In genomic region chr5:137510573-137511390, GRCm38 (mm10) we compare ENCODE assay signal across 8 mouse cellular contexts. TPM values are rescaled to one million over a fixed set of nuclear protein-coding genes. Genes with fewer than 3 reads are reported as not detected.
DNase-seq lines count a peak whose midpoint lies in the region; ATAC-seq and TF ChIP-seq lines count a peak whose summit lies in the region.

No protein-coding gene starts in this region.

- peaks cover 33% of the 10 kb centered on the region for H3K36me3 ChIP-seq in limb, embryonic 10.5 days
- H3K36me3 ChIP-seq in neural tube, embryonic 11.5 days (ENCODE audit: control insufficient read depth, insufficient read depth, low read length) = no peaks in the 10 kb centered on the region

- H3K27ac ChIP-seq in limb, embryonic 10.5 days = peak overlapping the region; percentile 99
- peak overlapping the region; percentile 80 for H3K27ac ChIP-seq in neural tube, embryonic 11.5 days (ENCODE audit: low read depth, low read length)

- H3K4me1 ChIP-seq in limb, embryonic 10.5 days = peaks cover 38% of the 10 kb centered on the region
- H3K4me1 ChIP-seq in neural tube, embryonic 11.5 days (ENCODE audit: control insufficient read depth, insufficient read depth, low read length) = peaks cover 13% of the 10 kb centered on the region

- peak; percentile 23 for ATAC-seq in Patski
- peak; percentile 50 for ATAC-seq in erythroid progenitor cell, adult 5-6 weeks (replicated peaks; ENCODE audit: low FRiP score, poor library complexity, severe bottlenecking)
- ATAC-seq in neural tube, embryonic 11.5 days (ENCODE audit: insufficient read depth, low FRiP score, low TSS enrichment) = peak; percentile 51

- peak overlapping the region; percentile 99 for H3K9ac ChIP-seq in neural tube, embryonic 11.5 days (ENCODE audit: low read length)

- POLR2A ChIA-PET in Patski (lab: Charles Lee) = interaction anchor here (0.6 to 1.3 kb wide), 7 partner anchors 8 to 152 kb away, joined by 3 to 5 read pairs (median 4); no protein-coding TSS in a partner anchor

- no peaks in the 10 kb centered on the region for H3K9me3 ChIP-seq in limb, embryonic 10.5 days (replicated peaks)
- H3K9me3 ChIP-seq in neural tube, embryonic 11.5 days (ENCODE audit: control insufficient read depth, low read length) = no peaks in the 10 kb centered on the region

- TF ChIP-seq CTCF in Patski (IDR thresholded peaks at IDR 0.05) = no peak

- DNase-seq in layer of hippocampus, postnatal 10 days (ENCODE audit: low spot score in 2 of 2) = peak; percentile 40 to 47
- DNase-seq in layer of hippocampus, adult 9-10 months (ENCODE audit: low spot score) = no peak
- no peak for DNase-seq in Patski (ENCODE audit: low read depth, low spot score)
- DNase-seq in limb, embryonic 10.5 days (ENCODE audit: low spot score) = peak; percentile 56
- peak; percentile 50 for DNase-seq in neural tube, embryonic 11.5 days (ENCODE audit: low spot score)
- no peak for DNase-seq in ovary, postnatal 10 days (ENCODE audit: low spot score)
- no peak for DNase-seq in gastrocnemius, postnatal 4 days (ENCODE audit: low spot score in 2 of 2)

- in situ Hi-C loops in Patski (cut with MboI; ENCODE audit: low pct_unique_long_range_greater_than_20kb) = no loop called here

- no peaks in the 10 kb centered on the region for H3K27me3 ChIP-seq in Patski
- no peaks in the 10 kb centered on the region for H3K27me3 ChIP-seq in limb, embryonic 10.5 days (ENCODE audit: low read depth, poor library complexity, severe bottlenecking)
- no peaks in the 10 kb centered on the region for H3K27me3 ChIP-seq in neural tube, embryonic 11.5 days (ENCODE audit: control insufficient read depth, insufficient read depth, low read length)

- CTCF ChIA-PET in Patski (lab: Charles Lee) = interaction anchor here (0.6 to 4.4 kb wide), 2 partner anchors 8 to 12 kb away, joined by 3 to 30 read pairs; partner anchors contain the start of gene Pop7

- 1% methylated on average over 46 of the region's 83 CpGs for WGBS in limb, embryonic 10.5 days
- WGBS in neural tube, embryonic 11.5 days = under 1% methylated on average over 38 of the region's 83 CpGs

- H3K4me2 ChIP-seq in neural tube, embryonic 11.5 days (ENCODE audit: low read depth) = peak overlapping the region; percentile 77

- H3K4me3 ChIP-seq in limb, embryonic 10.5 days = peak overlapping the region; percentile 100
- peak overlapping the region; percentile 100 for H3K4me3 ChIP-seq in neural tube, embryonic 11.5 days (ENCODE audit: low read depth, low read length)

RNA-seq across cellular contexts. Expression of gene Gigyf1, which starts 7.6 kb away (rescaled TPM):
- total RNA-seq in layer of hippocampus, postnatal 10 days (2021) = 10 to 100 TPM; 40.2 to 50.4 TPM
- polyA plus RNA-seq in Patski (2021) = 55.9 TPM
- total RNA-seq in erythroid progenitor cell, adult 5-6 weeks (2015; ENCODE audit: low replicate concordance) = 5.4 and 5.8 TPM in 2 replicates
- total RNA-seq in erythroid progenitor cell, adult 5-6 weeks (2017; ENCODE audit: low replicate concordance) = 8.1 and 11.2 TPM in 2 replicates
- 13.5 and 14.6 TPM in 2 replicates for polyA plus RNA-seq in limb, embryonic 10.5 days (2016; fragmentation: Nextera tagmentation; extraction: Ambion mirVana)
- 9.5 and 10.6 TPM in 2 replicates for polyA plus RNA-seq in neural tube, embryonic 11.5 days (2014; fragmentation: Nextera tagmentation; extraction: Ambion mirVana)
- 10 to 100 TPM; 27.5 to 30.7 TPM for total RNA-seq in gastrocnemius, postnatal 4 days (2021)

RNA-seq across cellular contexts. Expression of gene Pop7, which starts 8.5 kb away (rescaled TPM):
- 10 to 100 TPM; 30.7 to 36.5 TPM for total RNA-seq in layer of hippocampus, postnatal 10 days (2021)
- 43.2 TPM for polyA plus RNA-seq in Patski (2021)
- total RNA-seq in erythroid progenitor cell, adult 5-6 weeks (2015; ENCODE audit: low replicate concordance) = 2.9 and 23.5 TPM in 2 replicates
- 0.38 and 10.8 TPM in 2 replicates for total RNA-seq in erythroid progenitor cell, adult 5-6 weeks (2017; ENCODE audit: low replicate concordance)
- polyA plus RNA-seq in limb, embryonic 10.5 days (2016; fragmentation: Nextera tagmentation; extraction: Ambion mirVana) = 53.2 and 63.4 TPM in 2 replicates
- polyA plus RNA-seq in neural tube, embryonic 11.5 days (2014; fragmentation: Nextera tagmentation; extraction: Ambion mirVana) = 53.9 and 57.9 TPM in 2 replicates
- 10 to 100 TPM; 19.8 to 22.6 TPM for total RNA-seq in gastrocnemius, postnatal 4 days (2021)

RNA-seq across cellular contexts. Expression of gene Epo, which starts 22.3 kb away (rescaled TPM):
- total RNA-seq in layer of hippocampus, postnatal 10 days (2021) = not detected
- polyA plus RNA-seq in Patski (2021) = not detected
- total RNA-seq in erythroid progenitor cell, adult 5-6 weeks (2015; ENCODE audit: low replicate concordance) = not detected in 2 replicates
- not detected in 2 replicates for total RNA-seq in erythroid progenitor cell, adult 5-6 weeks (2017; ENCODE audit: low replicate concordance)
- polyA plus RNA-seq in limb, embryonic 10.5 days (2016; fragmentation: Nextera tagmentation; extraction: Ambion mirVana) = 1.5 and 2.4 TPM in 2 replicates
- polyA plus RNA-seq in neural tube, embryonic 11.5 days (2014; fragmentation: Nextera tagmentation; extraction: Ambion mirVana) = 0.34 and 0.51 TPM in 2 replicates
- total RNA-seq in gastrocnemius, postnatal 4 days (2021) = not detected

RNA-seq across cellular contexts. Expression of gene Gnb2, which starts 22.5 kb away (rescaled TPM):
- total RNA-seq in layer of hippocampus, postnatal 10 days (2021) = 100 to 1,000 TPM; 874 to 885 TPM
- polyA plus RNA-seq in Patski (2021) = 963 TPM
- 253 and 262 TPM in 2 replicates for total RNA-seq in erythroid progenitor cell, adult 5-6 weeks (2015; ENCODE audit: low replicate concordance)
- total RNA-seq in erythroid progenitor cell, adult 5-6 weeks (2017; ENCODE audit: low replicate concordance) = 152 and 170 TPM in 2 replicates
- 257 and 295 TPM in 2 replicates for polyA plus RNA-seq in limb, embryonic 10.5 days (2016; fragmentation: Nextera tagmentation; extraction: Ambion mirVana)
- 449 and 479 TPM in 2 replicates for polyA plus RNA-seq in neural tube, embryonic 11.5 days (2014; fragmentation: Nextera tagmentation; extraction: Ambion mirVana)
- total RNA-seq in gastrocnemius, postnatal 4 days (2021) = 100 to 1,000 TPM; 483 to 529 TPM

RNA-seq across cellular contexts. Expression of gene Zan, which starts 33.9 kb away (rescaled TPM):
- under 1 TPM; 0.36 to 0.43 TPM for total RNA-seq in layer of hippocampus, postnatal 10 days (2021)
- polyA plus RNA-seq in Patski (2021) = 7.9 TPM
- not detected in 2 replicates for total RNA-seq in erythroid progenitor cell, adult 5-6 weeks (2015; ENCODE audit: low replicate concordance)
- total RNA-seq in erythroid progenitor cell, adult 5-6 weeks (2017; ENCODE audit: low replicate concordance) = not detected in 2 replicates
- 0.03 and 0.10 TPM in 2 replicates for polyA plus RNA-seq in limb, embryonic 10.5 days (2016; fragmentation: Nextera tagmentation; extraction: Ambion mirVana)
- 0.05 TPM in 1 of 2 replicates, not detected in the other for polyA plus RNA-seq in neural tube, embryonic 11.5 days (2014; fragmentation: Nextera tagmentation; extraction: Ambion mirVana)
- under 1 TPM; 0.18 to 0.56 TPM for total RNA-seq in gastrocnemius, postnatal 4 days (2021)

Comparison
In these comparisons a context has a peak if more than half of its experiments do, and no peak if none do; other contexts are left out.
1. DNase-seq: peak in layer of hippocampus, postnatal 10 days (2 of 2), limb, embryonic 10.5 days (single experiment) and neural tube, embryonic 11.5 days (single experiment); none in layer of hippocampus, adult 9-10 months (single experiment), Patski (single experiment), ovary, postnatal 10 days (single experiment) and gastrocnemius, postnatal 4 days (0 of 2).
2. Peak in every context shown above with its lines, with median percentiles within 50 percentile points of each other: ATAC-seq.